Mouse (Mus musculus) thymus, adult 2 months (tissue): ENCODE measurements around the gene Gnat1. TPM values are rescaled to one million over a fixed set of nuclear protein-coding genes. Genes with fewer than 3 reads are reported as not detected.

Experiments used
- DNase-seq: peaks from one replicate; pipeline ENCODE4 v3.0.0; 2021
- H3K27ac ChIP-seq: fragments of 200-500 bp; 2 replicates; pipeline ENCODE4 v1.5.1; 2012; ENCODE audit warnings: low read length, control low read depth; ENCODE audit not compliant: control insufficient read depth, insufficient read depth
- H3K27me3 ChIP-seq: fragments of 200-500 bp; 2 replicates; pipeline ENCODE4 v1.6.1; 2012; ENCODE audit warnings: mild to moderate bottlenecking, low read length, moderate library complexity, mixed read lengths; ENCODE audit not compliant: control insufficient read depth, insufficient read depth
- H3K36me3 ChIP-seq: fragments of 200-500 bp; 2 replicates; pipeline ENCODE4 v1.6.1; 2012; ENCODE audit warnings: mild to moderate bottlenecking, low read length, moderate library complexity; ENCODE audit not compliant: control insufficient read depth, insufficient read depth
- H3K4me1 ChIP-seq: fragments of 200-500 bp; replicated peaks from 2 replicates; pipeline ENCODE4 v1.6.1; 2012; ENCODE audit warnings: low read length; ENCODE audit not compliant: control insufficient read depth, insufficient read depth
- H3K4me3 ChIP-seq: fragments of 200-500 bp; 2 replicates; pipeline ENCODE4 v1.5.1; 2012; ENCODE audit warnings: mild to moderate bottlenecking, low read length, control low read depth, moderate library complexity; ENCODE audit not compliant: control insufficient read depth, insufficient read depth
- CTCF ChIP-seq: fragments of 200-500 bp; IDR thresholded peaks from 2 replicates; pipeline ENCODE4 v1.5.1; 2012; ENCODE audit warnings: mild to moderate bottlenecking, control low read depth, low read length, moderate library complexity, borderline replicate concordance; ENCODE audit not compliant: control insufficient read depth, poor library complexity, insufficient read depth; ENCODE audit errors: extremely low read depth
- POLR2A ChIP-seq: fragments of 200-500 bp; IDR thresholded peaks from 2 replicates; pipeline ENCODE4 v1.6.1; 2012; ENCODE audit warnings: mild to moderate bottlenecking, low read length, control low read depth, moderate library complexity; ENCODE audit not compliant: control insufficient read depth, poor library complexity, insufficient read depth; ENCODE audit errors: extremely low read depth
- WGBS: fragments of 180-500 bp; shearing (Covaris S2); methylation state at CpG from one replicate; pipeline ENCODE4 v1.1.7; 2018; 5-methylcytosine and 5-hydroxymethylcytosine counted together
- polyA plus RNA-seq: library from polyadenylated mRNA; depleted of rRNA; stranded (reverse); fragments of >200 nt; gene quantifications from 2 replicates; pipeline ENCODE4 v1.2.3, GENCODE M21; 2012

Gene Gnat1
- polyA plus RNA-seq, 1 experiment = 0.13 TPM

DNA sequence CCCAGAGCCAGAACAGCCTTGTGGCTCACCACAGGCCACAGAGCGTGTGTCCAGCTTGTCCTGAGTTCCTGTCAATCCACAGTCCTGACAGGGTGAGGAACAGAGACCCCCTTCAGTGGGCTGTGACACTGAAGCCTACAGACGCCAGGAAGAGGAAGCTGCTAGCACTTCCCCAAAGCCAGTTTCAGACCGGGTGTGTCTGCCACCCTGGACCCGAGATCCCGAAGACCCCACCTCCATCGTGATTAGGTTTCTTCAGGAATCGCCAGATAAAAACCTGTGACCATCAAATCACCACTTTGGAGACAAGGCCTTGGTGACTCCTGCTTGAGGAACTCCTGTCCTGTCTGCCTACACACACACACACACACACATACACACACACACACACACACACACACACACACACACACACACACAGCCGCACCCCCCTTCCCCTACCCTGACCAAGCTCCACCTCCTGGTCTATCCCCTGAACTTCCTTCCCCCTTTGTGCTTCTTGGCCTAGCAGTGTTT lies 39.2 kb downstream of the Gnat1 start:
- H3K4me3 ChIP-seq = no peak overlapping the region
- TF ChIP-seq POLR2A = no peak
- no peak for TF ChIP-seq CTCF
- DNase-seq = peak; percentile 45
- no peak overlapping the region for H3K27ac ChIP-seq
- WGBS = 21% methylated on average over 8 of the region's 8 CpGs
- peaks cover 21% of the 10 kb centered on the region for H3K4me1 ChIP-seq
- H3K27me3 ChIP-seq = no peaks in the 10 kb centered on the region
- H3K36me3 ChIP-seq = no peaks in the 10 kb centered on the region

DNA sequence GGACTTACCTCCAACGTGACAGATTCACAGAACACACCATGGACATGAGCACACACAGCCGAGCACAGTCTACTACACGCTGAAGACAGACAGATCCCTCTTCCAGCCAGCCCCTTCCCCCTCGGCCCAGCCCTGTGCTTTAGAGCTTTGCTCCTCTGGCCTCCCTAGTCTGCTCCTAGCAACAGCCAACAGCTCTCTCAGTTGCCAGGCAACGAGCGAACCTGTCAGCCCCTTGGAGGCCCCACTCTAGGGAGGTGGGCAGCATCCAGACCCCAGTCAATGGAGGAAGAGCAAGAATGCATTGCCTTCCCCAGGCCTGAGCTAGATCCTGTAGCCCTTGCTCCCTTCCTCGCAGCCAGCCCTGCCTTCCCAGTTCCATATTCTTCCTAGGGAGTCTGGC lies 42.4 kb downstream of the Gnat1 start:
- TF ChIP-seq CTCF = no peak
- no peak for TF ChIP-seq POLR2A

DNA sequence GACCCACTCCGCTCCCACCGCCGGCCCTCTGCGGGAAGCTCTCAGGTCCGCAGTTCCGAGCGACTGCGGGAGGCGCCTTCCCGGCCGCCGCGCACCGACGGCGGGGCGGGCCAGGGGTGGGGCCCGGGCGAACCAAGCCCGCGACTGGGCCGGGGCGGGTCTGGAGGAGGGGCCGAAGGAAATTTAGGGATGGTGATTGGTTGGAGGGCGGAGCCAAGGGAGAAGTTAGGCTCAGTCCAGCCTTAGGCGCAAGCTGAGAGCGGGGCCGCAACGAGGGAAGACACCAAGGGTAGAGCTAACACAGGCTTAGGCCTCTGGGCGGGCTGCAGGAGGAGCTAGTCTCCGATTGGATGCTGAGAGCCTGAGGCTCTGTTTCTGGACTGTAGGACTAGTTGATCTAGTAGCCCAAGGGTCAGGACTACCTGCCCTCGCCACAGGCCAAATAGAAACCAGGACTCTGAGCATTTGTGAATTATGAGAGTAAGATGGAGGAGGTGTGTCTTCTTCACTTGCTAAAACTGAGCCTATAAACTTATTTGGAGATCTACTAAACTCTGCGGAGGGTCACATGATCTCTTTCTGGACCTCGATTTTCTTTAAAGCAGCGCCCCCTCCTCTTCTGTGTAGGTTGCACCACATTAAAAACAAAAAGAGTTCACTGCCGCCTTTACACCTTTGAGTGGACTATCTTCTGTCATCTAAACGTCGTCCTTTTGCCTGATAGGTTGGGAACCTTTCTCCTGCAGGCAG lies 44.1 kb downstream of the Gnat1 start, which contains the start of gene Gnai2:
Gnai2 (minus strand) TSS at position 89 of the 750 bp plus-strand sequence.
- Histone ChIP-seq H3K4me1 (peaks cover 35% of the 10 kb centered on the region), H3K27me3 (no peaks in the 10 kb centered on the region), H3K36me3 (no peaks in the 10 kb centered on the region), H3K4me3 (peak within 1 kb of the TSS; percentile 85), H3K27ac (peak within 1 kb of the TSS; percentile 77)
- TF ChIP-seq POLR2A (peak; percentile 98), CTCF (peak; percentile 65; the same call in 1 of the 2 replicates)
- peak; percentile 98 for DNase-seq
- WGBS = 1% methylated on average over 38 of the region's 38 CpGs

More for the DNA sequence above, 42.4 kb downstream of the Gnat1 start:
- H3K36me3 ChIP-seq = no peaks in the 10 kb centered on the region
- H3K4me1 ChIP-seq = peaks cover 24% of the 10 kb centered on the region
- DNase-seq = no peak
- H3K27me3 ChIP-seq = no peaks in the 10 kb centered on the region
- WGBS = 94% methylated on average over 7 of the region's 7 CpGs
- H3K4me3 ChIP-seq = no peak overlapping the region
- H3K27ac ChIP-seq = no peak overlapping the region

DNA sequence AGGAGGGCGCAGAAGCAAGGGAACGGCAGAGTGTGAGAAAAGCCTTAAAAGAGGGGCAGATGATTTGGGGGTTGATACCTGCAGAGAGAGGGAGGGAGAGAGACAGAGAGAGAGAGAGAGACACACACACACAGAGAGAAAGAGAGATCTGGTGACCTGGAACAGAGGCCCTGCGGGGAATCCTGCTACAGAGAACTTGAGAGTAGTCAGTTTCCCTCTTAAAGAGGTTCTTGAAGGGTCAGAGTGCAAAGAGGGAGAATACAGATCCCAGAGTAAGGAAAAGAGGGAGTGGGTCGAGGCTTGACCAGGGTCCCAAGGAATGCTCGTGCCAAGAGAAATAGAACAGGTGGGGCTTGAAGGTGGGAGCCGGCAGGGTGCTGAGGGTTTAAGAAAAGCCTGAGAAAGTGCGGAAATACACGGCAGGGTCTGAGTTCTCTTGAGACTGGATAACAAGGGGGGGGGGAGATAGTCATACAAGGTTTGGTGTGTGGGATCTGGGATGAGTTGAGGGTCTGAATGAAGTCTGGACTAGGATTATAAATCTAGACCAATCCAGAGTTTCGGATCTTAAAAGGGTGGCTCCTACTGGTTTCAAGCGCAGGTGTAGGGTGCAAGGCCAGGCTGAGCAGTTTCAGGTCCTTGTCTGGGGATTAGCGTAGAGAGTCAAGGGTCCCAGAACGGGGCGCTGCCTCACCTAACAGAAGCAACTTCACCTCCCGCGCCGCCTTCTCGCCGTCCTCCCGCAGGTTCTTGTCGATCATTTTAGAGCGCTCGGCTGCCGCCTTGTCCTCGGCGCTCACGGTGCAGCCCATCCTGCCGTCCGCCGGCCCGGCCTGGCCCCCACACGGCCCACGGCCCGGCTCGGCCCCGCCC lies 44.9 kb downstream of the Gnat1 start:
- Histone ChIP-seq H3K36me3 (no peaks in the 10 kb centered on the region), H3K27ac (peak overlapping the region; percentile 77), H3K4me3 (peak overlapping the region; percentile 85), H3K27me3 (no peaks in the 10 kb centered on the region), H3K4me1 (peaks cover 37% of the 10 kb centered on the region)
- WGBS = under 1% methylated on average over 35 of the region's 35 CpGs
- TF ChIP-seq POLR2A = no peak
- TF ChIP-seq CTCF = no peak
- peak; percentile 51 for DNase-seq

DNA sequence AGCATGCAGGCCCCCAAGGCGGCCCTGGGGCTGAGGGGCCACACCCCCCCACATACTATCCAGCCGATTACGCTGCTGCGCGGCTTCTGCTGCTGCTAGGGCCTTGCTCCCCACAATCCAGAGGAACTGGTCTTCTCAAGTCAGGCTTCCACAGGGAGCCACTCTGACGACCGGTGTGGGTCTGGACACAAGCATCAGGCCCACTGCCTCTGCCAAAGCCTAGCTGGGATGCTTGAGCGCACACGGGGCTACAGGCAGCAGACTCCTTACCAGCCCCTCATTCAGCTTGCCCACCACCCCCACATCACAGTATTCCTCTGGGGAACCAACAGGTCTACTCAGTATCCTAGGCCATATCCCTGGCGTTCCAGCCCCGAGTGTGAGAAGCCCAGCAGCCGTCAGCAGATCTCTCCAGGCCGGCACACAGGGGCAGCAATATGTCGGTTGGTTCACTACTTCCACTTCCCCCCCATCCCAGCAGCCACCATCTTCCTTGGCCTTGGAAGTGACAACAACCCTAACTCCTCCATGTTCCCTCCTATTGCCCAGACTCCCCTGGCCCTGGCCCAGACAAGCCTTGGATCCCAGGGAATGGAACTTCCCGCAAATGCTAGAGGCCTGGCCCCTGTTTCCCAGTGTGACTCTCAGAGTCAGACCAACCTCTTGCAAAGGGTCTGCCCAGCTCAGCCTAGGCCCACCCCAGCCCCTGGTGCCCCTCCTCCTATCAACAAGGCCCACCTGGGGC lies 45.7 kb downstream of the Gnat1 start:
- TF ChIP-seq POLR2A = no peak
- TF ChIP-seq CTCF = no peak
- Histone ChIP-seq H3K27ac (peak overlapping the region; percentile 77), H3K36me3 (no peaks in the 10 kb centered on the region), H3K27me3 (no peaks in the 10 kb centered on the region), H3K4me3 (peak overlapping the region; percentile 85), H3K4me1 (peaks cover 45% of the 10 kb centered on the region)
- DNase-seq = no peak
- WGBS = 2% methylated on average over 15 of the region's 15 CpGs
